ENCODE assay signal across 15 mouse cellular contexts in the genomic region with DNA sequence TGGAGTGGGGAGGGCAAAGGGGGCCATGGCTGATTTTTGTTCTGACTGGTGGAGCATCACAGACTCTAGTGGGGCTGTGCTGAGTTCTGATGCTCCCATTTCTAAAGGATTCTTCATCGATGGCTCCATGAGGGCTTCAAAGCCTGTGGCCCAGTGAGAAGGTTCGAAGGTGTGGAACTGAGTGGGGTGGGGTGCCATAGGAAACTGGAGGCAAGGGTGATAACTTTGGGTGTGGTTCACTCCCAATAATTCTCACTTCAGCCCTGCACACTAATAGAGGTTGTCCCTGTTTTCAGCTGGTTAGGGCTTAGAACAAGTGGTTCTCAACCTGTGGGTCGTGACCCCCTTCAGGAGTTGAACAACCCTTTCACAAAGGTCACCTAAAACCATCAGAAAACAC.
"Had no signal": no experiment of that assay in that cellular context is flagged by ENCODE, and none has a peak within 500 bp of the region (broad histone marks: within the 10 kb centered on the region; RNA-seq: fewer than 3 reads in every experiment).

No protein-coding gene starts in this region.

- H3K27ac ChIP-seq: limb, embryonic 13.5 days; midbrain, embryonic 13.5 days; neural tube, embryonic 15.5 days had no signal

- H3K4me3 ChIP-seq: intestine, embryonic 15.5 days; kidney, embryonic 15.5 days; limb, embryonic 13.5 days; midbrain, embryonic 13.5 days; myocyte; neural tube, embryonic 15.5 days had no signal

- H3K4me2 ChIP-seq: kidney, embryonic 15.5 days; limb, embryonic 13.5 days; midbrain, embryonic 13.5 days; neural tube, embryonic 15.5 days had no signal

- H3K4me1 ChIP-seq: midbrain, embryonic 13.5 days; neural tube, embryonic 15.5 days had no signal

- H3K9ac ChIP-seq: intestine, embryonic 15.5 days; kidney, embryonic 15.5 days; limb, embryonic 13.5 days; midbrain, embryonic 13.5 days; neural tube, embryonic 15.5 days had no signal

- ATAC-seq: intestine, embryonic 15.5 days; midbrain, embryonic 13.5 days had no signal

- H3K27me3 ChIP-seq: intestine, embryonic 15.5 days; kidney, embryonic 15.5 days; limb, embryonic 13.5 days; midbrain, embryonic 13.5 days; neural tube, embryonic 15.5 days had no signal

- H3K9me3 ChIP-seq: intestine, embryonic 15.5 days; kidney, embryonic 15.5 days; limb, embryonic 13.5 days; midbrain, embryonic 13.5 days; neural tube, embryonic 15.5 days had no signal

- DNase-seq: kidney, adult 18-20 months; kidney, postnatal 14 days; left cerebral cortex, postnatal 4 days; lung, adult 18-20 months; lung, postnatal 36 days; right cerebral cortex, postnatal 4 days; spleen, adult 18-20 months; thymus, adult 2 months; thymus, postnatal 36 days had no signal
